Mouse (Mus musculus) ES-E14 (cell line): ENCODE data around the gene Olfr906.

Source experiments
- CHD2 ChIP-seq: IDR thresholded peaks from 2 replicates; pipeline ENCODE4 v1.6.1; 2014; ENCODE audit warnings: mild to moderate bottlenecking, low read depth, low read length, inconsistent platforms
- HCFC1 ChIP-seq: IDR thresholded peaks from 2 replicates; pipeline ENCODE4 v1.6.1; 2012; ENCODE audit warnings: low read length, inconsistent platforms, borderline replicate concordance; ENCODE audit not compliant: insufficient read depth
- MAFK ChIP-seq: IDR thresholded peaks from 2 replicates; pipeline ENCODE4 v1.6.1; 2014; ENCODE audit warnings: mild to moderate bottlenecking, low read depth, low read length, inconsistent platforms; ENCODE audit not compliant: insufficient read depth
- ZC3H11A ChIP-seq: IDR thresholded peaks from 2 replicates; pipeline ENCODE4 v1.6.1; 2012; ENCODE audit warnings: low read depth, mild to moderate bottlenecking, inconsistent platforms, low read length, borderline replicate concordance
- ZNF384 ChIP-seq: IDR thresholded peaks from 2 replicates; pipeline ENCODE4 v1.6.1; 2012; ENCODE audit warnings: low read depth, low read length, inconsistent platforms

- TF ChIP-seq MAFK, result no peak
- no peak for TF ChIP-seq ZC3H11A
- TF ChIP-seq ZNF384, result no peak
- TF ChIP-seq CHD2, result no peak
- TF ChIP-seq HCFC1, result no peak
Measured at GRCm38 (mm10) chr9:38537549-38537948, 50.7 kb downstream of the Olfr906 start, which contains the start of gene Olfr910.
